Mouse (Mus musculus): ENCODE measurements around the gene Cep95. TPM values are rescaled to one million over a fixed set of nuclear protein-coding genes. Genes with fewer than 3 reads are reported as not detected.
A peak's percentile ranks its signal among the peaks of the same experiment; 100 is the strongest.

Gene Cep95
- polyA plus RNA-seq, 1 experiment from 2014 or later = 9.5 TPM

GRCm38 (mm10) chr11:106750121-106750751, 38.8 kb upstream of the Cep95 start, which contains the start of gene Pecam1:
Pecam1 (minus strand) TSS chr11:106750628.
- Histone ChIP-seq H3K4me2 (replicated peaks; ENCODE audit: low read depth, low read length) (no peak within 1 kb of the TSS), H3K27me3 (replicated peaks; ENCODE audit: insufficient read depth, low read length) (no peaks in the 10 kb centered on the region), H3K9me3 (ENCODE audit: low read length) (no peaks in the 10 kb centered on the region), H3K4me1 (ENCODE audit: insufficient read depth, low read depth, low read length) (no peaks in the 10 kb centered on the region), H3K36me3 (ENCODE audit: insufficient read depth, low read length) (no peaks in the 10 kb centered on the region), H3K27ac (ENCODE audit: low read length) (no peak within 1 kb of the TSS), H3K4me3 (ENCODE audit: low read depth, low read length) (no peak within 1 kb of the TSS), H3K9ac (replicated peaks; ENCODE audit: low read depth) (no peak within 1 kb of the TSS)
- 58% methylated on average over 13 of the region's 13 CpGs for WGBS
- peak; percentile 42 for DNase-seq (ENCODE audit: low spot score)
- no peak for ATAC-seq
- no peak for TF ChIP-seq EP300 (IDR thresholded peaks at IDR 0.05)
- no peak for TF ChIP-seq CTCF (IDR thresholded peaks at IDR 0.05)

DNA sequence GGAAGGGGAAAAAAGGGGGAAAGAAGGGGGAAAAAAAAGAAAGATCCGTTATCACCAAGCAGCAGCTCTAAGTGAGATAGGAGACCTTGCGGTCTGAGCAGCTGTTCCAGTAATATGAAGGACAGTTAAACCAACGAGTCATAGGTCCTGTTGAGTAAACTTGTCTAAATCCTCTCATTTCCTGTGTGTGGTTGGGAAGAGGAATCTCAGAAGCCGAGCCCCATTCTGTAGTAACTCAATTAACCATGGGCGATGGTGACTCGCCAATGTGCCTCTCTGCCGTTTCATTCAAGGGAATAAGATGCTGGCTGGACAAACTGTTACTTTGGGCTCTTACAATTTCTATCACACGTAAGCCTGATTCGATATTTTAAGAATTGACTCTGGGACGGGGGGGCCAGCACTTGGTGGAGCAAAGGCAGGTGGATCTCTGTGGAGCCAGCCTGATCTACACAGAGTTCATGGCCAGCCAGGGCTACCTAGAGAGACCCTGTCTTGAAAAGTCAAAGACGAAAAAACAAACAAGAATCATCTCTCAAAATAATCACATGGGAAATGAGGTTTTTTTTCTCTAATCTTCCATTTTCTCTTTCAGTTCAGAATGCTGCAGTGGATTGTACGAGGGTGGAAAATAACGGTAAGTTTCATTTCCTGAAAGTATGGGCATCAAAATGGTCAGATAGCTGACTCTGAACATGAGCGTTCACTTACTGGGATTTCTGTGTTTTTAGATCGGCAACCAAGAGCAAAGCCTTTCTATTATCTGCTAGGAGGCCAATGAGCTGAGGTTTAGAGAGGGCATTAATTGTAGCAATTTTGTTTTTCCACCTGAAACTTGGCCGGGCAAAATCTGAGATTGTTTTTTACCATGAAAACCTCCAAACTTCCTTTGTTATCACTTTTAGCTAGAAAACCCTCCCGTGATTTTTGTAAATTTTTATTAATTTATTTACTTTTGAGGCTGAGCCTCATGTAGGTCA, 37.7 kb upstream of the Cep95 start, which contains the start of gene Milr1:
Gene Milr1 (plus strand): TSS at position 188 of the 980 bp plus-strand sequence.
- no peak within 1 kb of the TSS for H3K4me3 ChIP-seq (ENCODE audit: low read depth, low read length)
- no peaks in the 10 kb centered on the region for H3K27me3 ChIP-seq (replicated peaks; ENCODE audit: insufficient read depth, low read length)
- H3K4me2 ChIP-seq (replicated peaks; ENCODE audit: low read depth, low read length) = no peak within 1 kb of the TSS
- H3K36me3 ChIP-seq (ENCODE audit: insufficient read depth, low read length) = no peaks in the 10 kb centered on the region
- ATAC-seq (peak; percentile 30; the same call in 1 of the 2 replicates), DNase-seq (ENCODE audit: low spot score) (peak; percentile 20)
- H3K4me1 ChIP-seq (ENCODE audit: insufficient read depth, low read depth, low read length) = no peaks in the 10 kb centered on the region
- WGBS = 73% methylated on average over 17 of the region's 17 CpGs
- no peak within 1 kb of the TSS for H3K27ac ChIP-seq (ENCODE audit: low read length)
- no peak within 1 kb of the TSS for H3K9ac ChIP-seq (replicated peaks; ENCODE audit: low read depth)
- no peaks in the 10 kb centered on the region for H3K9me3 ChIP-seq (ENCODE audit: low read length)
- TF ChIP-seq CTCF (IDR thresholded peaks at IDR 0.05) = no peak
- no peak for TF ChIP-seq EP300 (IDR thresholded peaks at IDR 0.05)

GRCm38 (mm10) chr11:106752103-106752502, 36.9 kb upstream of the Cep95 start:
- WGBS = 73% methylated on average over 7 of the region's 7 CpGs
- Histone ChIP-seq H3K4me3 (ENCODE audit: low read depth, low read length) (no peak overlapping the region), H3K4me2 (replicated peaks; ENCODE audit: low read depth, low read length) (no peak overlapping the region), H3K9me3 (ENCODE audit: low read length) (no peaks in the 10 kb centered on the region), H3K27me3 (replicated peaks; ENCODE audit: insufficient read depth, low read length) (no peaks in the 10 kb centered on the region), H3K27ac (ENCODE audit: low read length) (no peak overlapping the region), H3K36me3 (ENCODE audit: insufficient read depth, low read length) (no peaks in the 10 kb centered on the region), H3K9ac (replicated peaks; ENCODE audit: low read depth) (no peak overlapping the region), H3K4me1 (ENCODE audit: insufficient read depth, low read depth, low read length) (no peaks in the 10 kb centered on the region)
- TF ChIP-seq EP300 (IDR thresholded peaks at IDR 0.05) (no peak), CTCF (IDR thresholded peaks at IDR 0.05) (no peak)
- ATAC-seq = peak; percentile 38
- peak; percentile 18 for DNase-seq (ENCODE audit: low spot score)

DNA sequence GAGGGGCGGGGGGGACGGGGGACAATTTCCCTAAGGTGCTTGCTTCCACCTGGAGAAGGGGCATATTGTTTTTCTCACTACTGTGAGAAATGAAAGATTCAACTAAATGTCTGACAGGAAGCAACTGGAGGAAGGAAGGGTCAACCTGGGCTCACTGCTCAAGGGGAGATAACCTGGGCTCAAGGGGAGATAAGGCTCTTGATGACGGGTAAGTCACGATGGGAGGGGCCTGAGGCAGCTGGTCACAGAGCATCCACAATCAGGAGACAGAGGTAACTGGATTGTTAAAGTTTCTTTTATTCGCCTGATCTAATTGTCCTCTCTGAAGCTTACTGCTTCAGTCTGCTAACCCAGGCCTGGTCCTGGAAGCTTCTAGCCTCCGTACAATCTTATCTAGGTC, 35.7 kb upstream of the Cep95 start:
- Histone ChIP-seq H3K9me3 (ENCODE audit: low read length) (no peaks in the 10 kb centered on the region), H3K36me3 (ENCODE audit: insufficient read depth, low read length) (no peaks in the 10 kb centered on the region), H3K4me3 (ENCODE audit: low read depth, low read length) (no peak overlapping the region), H3K27ac (ENCODE audit: low read length) (no peak overlapping the region), H3K27me3 (replicated peaks; ENCODE audit: insufficient read depth, low read length) (no peaks in the 10 kb centered on the region), H3K9ac (replicated peaks; ENCODE audit: low read depth) (no peak overlapping the region), H3K4me2 (replicated peaks; ENCODE audit: low read depth, low read length) (no peak overlapping the region), H3K4me1 (ENCODE audit: insufficient read depth, low read depth, low read length) (no peaks in the 10 kb centered on the region)
- DNase-seq (ENCODE audit: low spot score) (no peak), ATAC-seq (no peak)
- WGBS = 63% methylated on average over 6 of the region's 6 CpGs
- TF ChIP-seq CTCF (IDR thresholded peaks at IDR 0.05) = no peak
- no peak for TF ChIP-seq EP300 (IDR thresholded peaks at IDR 0.05)

DNA sequence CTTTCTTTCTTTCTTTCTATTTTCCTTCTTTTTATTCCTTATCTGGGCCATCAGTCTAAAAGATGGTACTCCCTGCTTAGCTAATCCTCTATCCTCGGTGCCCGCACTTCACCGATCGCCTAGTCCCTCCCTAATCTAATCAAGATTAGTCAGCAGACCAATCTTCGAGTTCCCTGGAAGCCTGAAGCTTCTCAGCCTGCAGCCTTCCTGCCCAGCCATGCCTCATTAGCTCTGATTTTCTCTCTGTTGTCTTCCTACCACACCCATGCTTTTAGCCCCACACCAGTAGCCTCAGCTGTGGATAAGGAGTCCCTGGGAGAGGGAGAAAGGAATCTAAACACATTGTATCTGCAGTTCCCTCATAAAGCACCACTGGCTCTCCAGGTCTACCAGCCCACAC, 33.5 kb upstream of the Cep95 start:
- Histone ChIP-seq H3K9me3 (ENCODE audit: low read length) (no peaks in the 10 kb centered on the region), H3K27me3 (replicated peaks; ENCODE audit: insufficient read depth, low read length) (no peaks in the 10 kb centered on the region), H3K4me2 (replicated peaks; ENCODE audit: low read depth, low read length) (no peak overlapping the region), H3K27ac (ENCODE audit: low read length) (no peak overlapping the region), H3K4me3 (ENCODE audit: low read depth, low read length) (no peak overlapping the region), H3K36me3 (ENCODE audit: insufficient read depth, low read length) (no peaks in the 10 kb centered on the region), H3K9ac (replicated peaks; ENCODE audit: low read depth) (no peak overlapping the region), H3K4me1 (ENCODE audit: insufficient read depth, low read depth, low read length) (no peaks in the 10 kb centered on the region)
- DNase-seq (ENCODE audit: low spot score) (no peak), ATAC-seq (no peak)
- no peak for TF ChIP-seq CTCF (IDR thresholded peaks at IDR 0.05)
- TF ChIP-seq EP300 (IDR thresholded peaks at IDR 0.05) = no peak
- 58% methylated on average over 5 of the region's 5 CpGs for WGBS

DNA sequence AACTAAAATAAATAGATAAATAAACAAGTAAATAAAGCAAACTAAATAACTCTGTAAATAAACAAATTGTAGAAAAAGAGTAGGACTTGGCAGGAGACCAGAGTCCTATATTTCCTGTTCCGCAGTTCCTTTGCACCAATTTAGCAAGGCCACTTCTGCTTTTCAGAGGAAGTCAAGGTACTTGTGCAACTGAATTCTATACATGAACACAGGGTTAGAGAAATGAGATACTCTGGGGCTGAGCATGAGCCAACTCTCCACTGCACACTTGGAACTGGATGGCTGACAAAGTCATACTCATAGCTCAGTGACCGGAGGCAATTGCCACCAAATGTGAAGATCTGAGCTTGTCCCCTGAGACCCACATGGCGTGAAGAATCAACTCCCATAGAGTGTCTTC, 30.0 kb upstream of the Cep95 start:
- Histone ChIP-seq H3K9me3 (ENCODE audit: low read length) (no peaks in the 10 kb centered on the region), H3K4me1 (ENCODE audit: insufficient read depth, low read depth, low read length) (peaks cover 6% of the 10 kb centered on the region; the same call in 1 of the 2 replicates), H3K4me3 (ENCODE audit: low read depth, low read length) (no peak overlapping the region), H3K27me3 (replicated peaks; ENCODE audit: insufficient read depth, low read length) (no peaks in the 10 kb centered on the region), H3K9ac (replicated peaks; ENCODE audit: low read depth) (no peak overlapping the region), H3K4me2 (replicated peaks; ENCODE audit: low read depth, low read length) (no peak overlapping the region), H3K36me3 (ENCODE audit: insufficient read depth, low read length) (no peaks in the 10 kb centered on the region), H3K27ac (ENCODE audit: low read length) (no peak overlapping the region)
- WGBS = 79% methylated on average over 3 of the region's 3 CpGs
- ATAC-seq (no peak), DNase-seq (ENCODE audit: low spot score) (peak; percentile 38)
- TF ChIP-seq EP300 (IDR thresholded peaks at IDR 0.05) (no peak), CTCF (IDR thresholded peaks at IDR 0.05) (no peak)

All from lung, postnatal 0 days (tissue).